Mouse (Mus musculus) forebrain, embryonic 15.5 days (tissue): ENCODE data around the gene Ufsp1. TPM values are rescaled to one million over a fixed set of nuclear protein-coding genes. Genes with fewer than 3 reads are reported as not detected.

Source experiments
- ATAC-seq: fragments of 200-750 bp; cut with Nextera tagmentation; replicated peaks from 2 replicates; pipeline ENCODE4 v1.8.0; 2017; ENCODE audit warnings: mild to moderate bottlenecking, moderate TSS enrichment, moderate library complexity
- H3K27ac ChIP-seq: fragments of 300-500 bp; sonication (generic); replicated peaks from 2 replicates; pipeline ENCODE4 v1.5.1; 2015; ENCODE audit warnings: mild to moderate bottlenecking, inconsistent platforms
- H3K27me3 ChIP-seq: fragments of 300-500 bp; sonication (generic); 2 replicates; pipeline ENCODE4 v1.6.1; 2015; ENCODE audit warnings: inconsistent platforms
- H3K36me3 ChIP-seq: fragments of 300-500 bp; sonication (generic); 2 replicates; pipeline ENCODE4 v1.6.1; 2015; ENCODE audit warnings: mild to moderate bottlenecking, inconsistent platforms
- H3K4me1 ChIP-seq: fragments of 300-500 bp; sonication (generic); 2 replicates; pipeline ENCODE4 v1.6.1; 2015; ENCODE audit warnings: inconsistent platforms
- H3K4me2 ChIP-seq: fragments of 300-500 bp; sonication (generic); replicated peaks from 2 replicates; pipeline ENCODE4 v1.6.1; 2015; ENCODE audit warnings: mild to moderate bottlenecking, inconsistent platforms
- H3K4me3 ChIP-seq: fragments of 300-500 bp; sonication (generic); 2 replicates; pipeline ENCODE4 v1.5.1; 2015; ENCODE audit warnings: mild to moderate bottlenecking, inconsistent platforms
- H3K9ac ChIP-seq: fragments of 300-500 bp; sonication (generic); replicated peaks from 2 replicates; pipeline ENCODE4 v1.6.1; 2015; ENCODE audit warnings: mild to moderate bottlenecking, inconsistent platforms
- H3K9me3 ChIP-seq: fragments of 300-500 bp; sonication (generic); 2 replicates; pipeline ENCODE4 v1.6.1; 2016; ENCODE audit warnings: inconsistent platforms
- WGBS: fragments of 180-500 bp; shearing (Covaris S2); methylation state at CpG from one replicate; pipeline ENCODE4 v1.1.7; 2015; ENCODE audit warnings: mixed read lengths; 5-methylcytosine and 5-hydroxymethylcytosine counted together
- polyA plus RNA-seq: library from polyadenylated mRNA; unstranded; fragments of >200 nt; fragmentation: Nextera tagmentation; extraction: Ambion mirVana; gene quantifications from 2 replicates; pipeline ENCODE4 v1.2.1, GENCODE M21; 2015

Gene Ufsp1
- polyA plus RNA-seq, 1 experiment from 2014 or later = 9.4 TPM

DNA sequence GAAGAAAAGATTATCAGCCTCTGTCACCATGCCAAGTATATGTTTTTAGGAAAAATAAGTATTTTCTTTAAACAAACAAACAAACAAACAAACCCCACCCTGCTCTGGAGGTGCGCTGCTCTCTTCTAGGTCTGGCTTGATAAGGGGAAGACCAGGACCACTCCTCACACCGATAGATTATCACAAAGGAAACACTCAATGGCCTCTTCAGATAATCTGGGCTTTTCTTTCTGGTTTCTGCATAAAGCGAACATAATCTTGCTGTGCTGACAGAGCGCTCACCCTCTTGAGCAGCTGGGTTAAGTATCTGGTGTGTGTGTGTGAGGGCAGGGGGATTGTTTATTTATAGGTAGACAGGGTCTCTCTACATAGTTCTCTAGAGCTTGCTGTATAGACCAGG, 9.2 kb downstream of the Ufsp1 start:
- Histone ChIP-seq H3K27ac (no peak overlapping the region), H3K9me3 (no peaks in the 10 kb centered on the region), H3K27me3 (no peaks in the 10 kb centered on the region), H3K4me3 (no peak overlapping the region), H3K4me1 (peaks cover 55% of the 10 kb centered on the region), H3K9ac (no peak overlapping the region; the same call in 1 of the 2 replicates), H3K36me3 (peaks cover 55% of the 10 kb centered on the region), H3K4me2 (no peak overlapping the region)
- ATAC-seq = no peak
- 82% methylated on average over 4 of the region's 4 CpGs for WGBS

DNA sequence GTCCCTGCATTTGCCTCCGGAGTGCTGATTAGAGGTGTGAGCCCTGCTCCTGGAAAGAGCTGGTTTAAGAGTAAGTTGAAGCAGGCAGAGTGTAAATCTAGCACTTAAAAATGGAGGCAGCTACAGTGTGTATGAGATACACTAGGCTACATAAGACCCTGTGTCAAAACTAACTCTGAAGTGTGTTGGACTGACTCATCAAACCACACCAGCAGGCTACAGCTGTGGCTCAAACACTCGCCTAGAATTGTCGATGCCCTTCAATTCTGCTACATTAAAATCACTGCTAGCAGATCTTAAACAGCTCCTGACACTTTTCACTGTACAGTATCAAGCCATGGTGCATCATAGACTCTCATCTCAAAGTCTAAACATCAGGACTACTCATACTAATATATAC, 9.7 kb downstream of the Ufsp1 start:
- ATAC-seq = no peak
- peaks cover 55% of the 10 kb centered on the region for H3K4me1 ChIP-seq
- peaks cover 52% of the 10 kb centered on the region for H3K36me3 ChIP-seq
- no peaks in the 10 kb centered on the region for H3K27me3 ChIP-seq
- H3K27ac ChIP-seq = no peak overlapping the region
- H3K9me3 ChIP-seq = no peaks in the 10 kb centered on the region
- 81% methylated on average over 3 of the region's 3 CpGs for WGBS
- H3K4me3 ChIP-seq = no peak overlapping the region
- peak overlapping the region; percentile 67 for H3K4me2 ChIP-seq
- no peak overlapping the region for H3K9ac ChIP-seq

DNA sequence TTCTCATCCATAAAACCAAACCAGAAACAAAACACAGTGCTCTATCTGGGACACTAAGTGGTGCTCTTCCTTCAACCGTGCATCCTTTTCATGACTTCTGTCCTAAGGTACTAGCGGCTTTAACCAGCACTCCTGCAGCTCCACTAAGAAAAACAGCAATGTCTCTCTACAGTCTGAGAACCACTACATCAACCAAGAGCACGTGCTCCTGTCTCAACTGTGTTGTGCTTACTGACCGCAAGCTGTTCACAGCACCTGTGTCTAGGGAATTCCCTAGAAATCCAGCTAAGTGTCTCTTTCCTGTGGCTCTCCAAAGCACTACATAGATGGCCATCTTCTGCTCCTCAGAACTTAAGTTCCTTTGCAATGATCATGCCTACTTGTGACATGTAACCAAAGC, 10.4 kb downstream of the Ufsp1 start:
- Histone ChIP-seq H3K4me2 (peak overlapping the region; percentile 67), H3K4me3 (peak overlapping the region; percentile 92), H3K27me3 (no peaks in the 10 kb centered on the region), H3K27ac (peak overlapping the region; percentile 28; the same call in 1 of the 2 replicates), H3K9ac (peak overlapping the region; percentile 32), H3K4me1 (peaks cover 55% of the 10 kb centered on the region), H3K9me3 (no peaks in the 10 kb centered on the region), H3K36me3 (peaks cover 46% of the 10 kb centered on the region)
- 62% methylated on average over 4 of the region's 4 CpGs for WGBS
- no peak for ATAC-seq

DNA sequence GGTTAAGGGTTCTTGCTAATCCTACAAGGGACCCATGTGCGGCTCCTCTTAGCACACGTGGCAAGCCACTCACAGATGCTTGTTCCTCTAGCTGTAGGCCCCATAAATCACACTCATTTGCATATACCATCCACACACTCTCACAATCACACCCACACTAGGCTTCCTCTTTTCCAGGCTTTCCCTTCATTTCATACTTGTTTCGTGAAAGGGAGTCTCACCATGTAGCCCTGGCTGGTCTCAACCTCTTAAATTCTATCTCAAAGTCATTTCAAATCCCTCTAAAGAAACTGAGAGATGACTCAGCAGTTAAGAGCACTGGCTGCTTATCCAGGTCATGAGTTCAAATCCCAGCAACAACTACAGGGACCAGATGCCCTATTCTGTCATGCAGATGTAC, 11.4 kb downstream of the Ufsp1 start:
- WGBS = 73% methylated on average over 3 of the region's 3 CpGs
- Histone ChIP-seq H3K36me3 (peaks cover 36% of the 10 kb centered on the region), H3K27ac (no peak overlapping the region), H3K27me3 (no peaks in the 10 kb centered on the region), H3K4me3 (peak overlapping the region; percentile 92), H3K9ac (peak overlapping the region; percentile 97), H3K9me3 (no peaks in the 10 kb centered on the region), H3K4me2 (peak overlapping the region; percentile 67), H3K4me1 (peaks cover 55% of the 10 kb centered on the region)
- ATAC-seq = no peak

DNA sequence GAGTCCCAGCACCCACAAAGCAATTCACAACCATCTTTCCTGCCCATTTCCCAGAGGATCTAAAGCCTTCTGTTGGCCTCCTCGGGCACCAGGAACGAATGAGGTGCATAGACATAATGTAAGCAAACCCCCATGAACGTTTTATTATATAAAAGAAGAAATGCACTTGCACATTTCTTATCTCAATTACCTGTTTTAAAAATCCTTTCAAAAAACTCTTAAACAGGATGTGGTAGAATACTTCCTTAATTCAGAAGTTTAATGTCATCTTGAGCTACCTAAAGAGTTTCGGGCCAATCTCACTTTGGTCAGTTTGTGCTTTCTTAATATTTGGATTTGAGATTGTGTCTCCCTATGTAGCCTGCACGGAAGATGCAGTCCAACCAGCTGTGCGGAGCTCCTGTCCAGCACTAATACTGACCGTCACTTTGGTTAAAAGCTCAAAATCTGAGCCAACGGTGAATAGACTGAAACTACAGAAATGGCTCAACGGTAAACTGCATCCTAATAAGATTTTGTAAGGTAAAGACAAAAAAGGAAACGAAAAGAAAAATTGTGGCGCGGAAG, 12.1 kb downstream of the Ufsp1 start:
- H3K27ac ChIP-seq = peak overlapping the region; percentile 96
- H3K4me3 ChIP-seq = peak overlapping the region; percentile 92
- no peaks in the 10 kb centered on the region for H3K9me3 ChIP-seq
- peaks cover 51% of the 10 kb centered on the region for H3K4me1 ChIP-seq
- peaks cover 29% of the 10 kb centered on the region for H3K36me3 ChIP-seq
- 15% methylated on average over 12 of the region's 12 CpGs for WGBS
- H3K27me3 ChIP-seq = no peaks in the 10 kb centered on the region
- ATAC-seq = no peak
- H3K4me2 ChIP-seq = peak overlapping the region; percentile 67
- peak overlapping the region; percentile 97 for H3K9ac ChIP-seq

DNA sequence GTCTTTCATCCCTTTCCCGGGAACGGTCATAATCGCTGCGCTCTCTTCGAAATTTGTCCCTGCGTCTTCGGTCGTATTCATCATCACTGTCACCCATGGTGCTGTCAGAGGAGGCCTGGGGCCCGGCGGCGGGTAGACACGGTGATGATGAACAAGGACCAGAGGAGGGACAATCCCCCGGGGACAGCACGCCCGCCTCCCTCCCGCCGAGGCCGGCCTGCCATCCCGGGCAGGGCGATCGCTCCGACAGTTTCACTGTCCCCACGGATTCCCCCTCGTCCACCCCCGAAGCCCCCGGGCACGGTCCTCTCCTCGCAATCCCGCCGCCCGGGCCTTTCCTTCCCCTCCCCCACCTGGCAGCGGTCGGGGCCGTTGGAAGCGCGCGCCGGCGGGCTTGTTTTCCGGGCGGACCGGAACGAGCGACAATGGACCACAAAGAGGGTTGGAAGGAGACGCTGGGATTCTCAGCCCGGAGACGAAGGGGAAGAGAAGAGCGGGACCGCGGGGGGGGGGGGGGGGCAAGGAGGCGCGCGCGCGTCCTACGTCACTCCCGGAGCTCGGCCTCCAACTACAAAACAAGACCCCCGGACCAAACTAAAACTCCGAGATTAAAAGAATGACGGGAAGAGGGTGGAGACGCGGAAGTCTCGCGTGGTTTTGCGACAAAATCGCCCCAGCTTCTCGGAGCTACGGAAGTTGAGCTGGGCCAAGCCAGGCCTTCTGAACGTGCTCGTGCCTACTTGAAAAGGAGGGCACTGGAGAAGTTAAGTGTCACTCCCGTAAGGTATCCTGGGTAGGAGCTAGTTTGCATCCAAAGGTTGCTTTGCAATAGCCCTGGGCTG, 12.9 kb downstream of the Ufsp1 start, which contains the start of gene Srrt:
TSS of gene Srrt (minus strand) at position 604 of the 842 bp plus-strand sequence.
- H3K27me3 ChIP-seq = no peaks in the 10 kb centered on the region
- peaks cover 46% of the 10 kb centered on the region for H3K4me1 ChIP-seq
- H3K4me3 ChIP-seq = peak within 1 kb of the TSS; percentile 92
- H3K36me3 ChIP-seq = peaks cover 22% of the 10 kb centered on the region
- under 1% methylated on average over 65 of the region's 72 CpGs for WGBS
- H3K9me3 ChIP-seq = no peaks in the 10 kb centered on the region
- peak within 1 kb of the TSS; percentile 96 for H3K27ac ChIP-seq
- H3K9ac ChIP-seq = peak within 1 kb of the TSS; percentile 97
- H3K4me2 ChIP-seq = peak within 1 kb of the TSS; percentile 67
- ATAC-seq = peak; percentile 90

DNA sequence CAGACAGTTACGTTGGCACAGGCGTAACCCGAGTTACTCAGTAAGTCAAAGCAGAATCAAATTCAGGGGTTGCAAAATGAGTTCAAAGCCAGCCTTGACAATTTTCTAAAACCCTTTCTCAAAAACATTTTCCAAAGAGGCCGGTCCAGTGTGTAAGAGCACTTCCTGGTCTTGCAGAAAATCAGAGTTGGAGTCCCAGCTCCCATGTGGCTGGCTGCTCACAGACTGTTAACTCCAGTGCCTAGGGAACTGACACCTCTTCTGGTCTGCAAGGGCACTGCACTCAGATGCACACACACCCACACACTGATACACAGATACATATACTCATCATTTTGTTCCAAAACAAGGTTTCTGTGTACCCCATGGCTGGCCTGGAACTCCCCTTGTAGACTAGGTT, 13.9 kb downstream of the Ufsp1 start:
- Histone ChIP-seq H3K9ac (peak overlapping the region; percentile 97), H3K4me2 (peak overlapping the region; percentile 65), H3K27ac (peak overlapping the region; percentile 96), H3K27me3 (no peaks in the 10 kb centered on the region), H3K9me3 (no peaks in the 10 kb centered on the region), H3K4me1 (peaks cover 46% of the 10 kb centered on the region), H3K36me3 (peaks cover 11% of the 10 kb centered on the region; the same call in 1 of the 2 replicates), H3K4me3 (peak overlapping the region; percentile 92; the same call in 1 of the 2 replicates)
- ATAC-seq = no peak
- WGBS = 95% methylated on average over 4 of the region's 4 CpGs

DNA sequence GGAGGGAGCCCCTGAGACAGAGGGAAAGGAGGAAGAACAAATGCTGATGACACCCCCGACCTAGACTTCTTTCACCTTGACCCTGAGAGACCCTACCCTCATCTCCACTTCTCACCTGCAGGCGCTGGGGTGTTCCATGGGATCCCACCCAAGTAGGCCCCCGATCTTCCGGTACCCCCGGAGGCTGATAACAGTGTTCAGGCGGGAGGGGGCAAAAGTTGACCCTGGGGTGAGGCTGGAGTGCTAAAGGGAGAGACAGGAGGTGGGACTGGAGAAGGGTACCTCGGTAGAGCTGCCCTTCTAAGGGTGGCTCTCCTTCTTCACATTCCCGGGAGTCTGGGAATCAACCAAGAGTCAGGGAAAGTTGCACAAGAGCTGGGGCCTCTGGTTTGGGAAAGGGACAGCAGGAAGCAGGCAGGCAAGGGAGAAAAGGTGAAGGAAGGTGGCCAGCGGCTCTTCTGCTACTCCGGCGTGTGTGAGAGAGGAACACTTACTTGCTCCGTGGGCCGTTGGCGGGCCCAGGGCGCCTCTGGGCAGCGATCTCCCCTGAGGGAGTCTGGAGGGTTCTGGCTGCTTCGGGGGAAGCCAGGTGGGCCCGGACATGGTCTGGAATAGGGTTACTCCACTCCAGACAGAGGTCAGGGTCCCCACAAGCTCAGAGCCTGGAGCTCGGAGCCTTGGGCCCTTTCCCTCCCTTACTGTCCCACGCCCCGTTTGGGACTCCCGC, 19.2 kb downstream of the Ufsp1 start:
- peaks cover 7% of the 10 kb centered on the region; the same call in 1 of the 2 replicates for H3K36me3 ChIP-seq
- peak overlapping the region; percentile 62 for H3K27ac ChIP-seq
- 4% methylated on average over 22 of the region's 22 CpGs for WGBS

DNA sequence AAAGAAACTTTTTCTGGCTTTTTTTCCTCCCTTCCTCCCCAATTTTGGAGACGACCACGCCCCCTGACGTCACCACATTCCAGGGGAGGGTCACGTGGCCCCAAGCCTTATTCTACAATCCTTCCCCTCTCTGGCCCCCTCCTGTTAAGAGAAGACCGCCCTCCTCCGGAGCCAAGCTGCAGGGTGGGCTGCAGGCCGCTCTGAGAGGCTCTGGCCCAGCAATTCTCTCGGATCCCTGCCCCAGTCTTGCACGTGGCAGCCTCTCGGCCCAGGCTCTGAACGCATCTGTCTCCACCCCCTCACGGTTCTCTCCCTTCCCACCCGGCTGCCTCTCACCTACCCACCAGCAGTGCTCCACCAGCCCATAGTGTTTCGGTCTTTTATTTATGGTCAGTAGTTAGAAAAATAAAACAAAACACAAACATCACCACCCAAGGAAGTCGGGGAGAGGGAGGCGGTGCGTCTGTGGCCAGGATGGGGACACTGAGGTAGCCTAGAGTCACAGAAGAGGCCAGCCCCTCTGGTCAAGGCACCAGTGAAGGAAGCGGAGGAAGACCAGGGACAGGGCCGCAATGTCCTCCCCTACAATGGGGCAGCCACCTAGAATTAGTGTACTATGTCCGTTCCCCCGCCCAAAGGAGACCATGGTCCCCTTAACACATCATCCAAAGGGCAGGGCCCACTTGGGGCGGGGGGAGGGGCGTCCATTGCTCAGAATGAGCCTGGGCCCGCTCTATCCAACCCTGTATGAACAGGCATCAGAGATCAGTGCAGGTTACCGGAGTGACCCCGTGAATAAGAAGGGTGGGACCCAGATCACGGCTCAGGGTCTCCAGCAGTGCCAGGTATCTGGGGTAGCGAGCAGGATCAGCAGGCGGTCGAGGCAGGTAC, 20.0 kb downstream of the Ufsp1 start, which contains the start of gene Trip6:
TSS of gene Trip6 (minus strand) at position 212 of the 891 bp plus-strand sequence.
- Histone ChIP-seq H3K4me3 (peak within 1 kb of the TSS; percentile 38), H3K4me2 (peak within 1 kb of the TSS; percentile 62), H3K4me1 (peaks cover 27% of the 10 kb centered on the region), H3K9ac (peak within 1 kb of the TSS; percentile 53), H3K9me3 (no peaks in the 10 kb centered on the region), H3K36me3 (peaks cover 6% of the 10 kb centered on the region), H3K27ac (peak within 1 kb of the TSS; percentile 69), H3K27me3 (no peaks in the 10 kb centered on the region)
- ATAC-seq = peak; percentile 88
- WGBS = 14% methylated on average over 29 of the region's 30 CpGs

More for the DNA sequence above, 19.2 kb downstream of the Ufsp1 start:
- Histone ChIP-seq H3K4me3 (peak overlapping the region; percentile 38), H3K4me1 (peaks cover 27% of the 10 kb centered on the region), H3K9me3 (no peaks in the 10 kb centered on the region), H3K9ac (peak overlapping the region; percentile 53), H3K4me2 (peak overlapping the region; percentile 62), H3K27me3 (no peaks in the 10 kb centered on the region)
- peak; percentile 53; the same call in 1 of the 2 replicates for ATAC-seq

DNA sequence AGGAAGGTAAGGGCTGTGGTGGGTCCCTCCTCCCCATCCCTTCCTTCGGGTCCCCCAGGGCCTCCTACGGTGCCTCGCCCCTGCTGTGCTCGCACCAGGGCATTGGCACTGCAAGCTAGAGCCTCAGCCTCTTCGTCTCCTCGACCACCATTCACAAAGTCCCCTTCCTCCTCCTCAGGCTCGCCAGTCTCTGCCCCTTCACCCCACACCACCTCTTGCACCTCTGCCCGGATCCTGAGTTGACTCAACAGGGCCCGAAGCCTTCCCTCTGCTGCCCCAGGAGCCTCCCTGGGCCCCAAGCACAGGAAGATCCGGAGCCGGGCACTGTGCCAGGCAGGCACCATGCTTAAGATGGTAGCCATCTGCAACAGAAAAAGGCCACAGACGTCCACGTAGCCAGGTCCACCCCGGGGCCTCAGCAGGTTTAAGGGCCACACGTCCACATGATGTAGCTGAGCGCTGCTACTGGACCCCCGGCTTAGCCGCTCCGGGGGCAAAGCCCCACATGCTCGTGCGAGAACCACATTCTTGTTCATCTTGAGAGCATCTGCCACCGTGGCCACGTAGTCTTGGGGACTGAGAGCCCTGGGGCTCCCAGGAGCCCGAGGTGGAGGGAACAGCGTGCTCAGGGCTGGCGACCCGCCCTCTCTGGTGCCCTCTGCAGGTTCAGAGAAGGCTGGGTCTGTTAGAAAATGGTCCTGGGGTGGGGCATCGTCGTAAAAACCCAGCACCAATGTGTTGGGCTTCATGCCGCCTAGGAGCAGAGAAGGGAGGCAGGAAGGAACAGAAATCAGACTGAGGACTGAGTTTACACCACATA, 20.9 kb downstream of the Ufsp1 start:
- peak overlapping the region; percentile 53; the same call in 1 of the 2 replicates for H3K9ac ChIP-seq
- ATAC-seq = no peak; the same call in 1 of the 2 replicates
- H3K9me3 ChIP-seq = no peaks in the 10 kb centered on the region
- no peak overlapping the region for H3K4me3 ChIP-seq
- no peaks in the 10 kb centered on the region for H3K27me3 ChIP-seq
- 35% methylated on average over 30 of the region's 30 CpGs for WGBS
- H3K36me3 ChIP-seq = peaks cover 10% of the 10 kb centered on the region
- peak overlapping the region; percentile 62 for H3K4me2 ChIP-seq
- 0 out of 2 replicates have a peak overlapping the region, but pooled peaks have one; percentile 69 for H3K27ac ChIP-seq
- peaks cover 27% of the 10 kb centered on the region for H3K4me1 ChIP-seq
